Mouse (Mus musculus): ENCODE data around the gene Ptov1.
"Not testable (repeated sequence)": the region's sequence is repeated elsewhere in the genome, so short reads cannot be mapped to it uniquely, and the experiment has no call there.

Ptov1 gene

GRCm38 (mm10) chr7:44888256-44889105, 18.9 kb upstream of the Ptov1 start:
- no peak for DNase-seq (ENCODE audit: low read depth, low spot score)

DNA sequence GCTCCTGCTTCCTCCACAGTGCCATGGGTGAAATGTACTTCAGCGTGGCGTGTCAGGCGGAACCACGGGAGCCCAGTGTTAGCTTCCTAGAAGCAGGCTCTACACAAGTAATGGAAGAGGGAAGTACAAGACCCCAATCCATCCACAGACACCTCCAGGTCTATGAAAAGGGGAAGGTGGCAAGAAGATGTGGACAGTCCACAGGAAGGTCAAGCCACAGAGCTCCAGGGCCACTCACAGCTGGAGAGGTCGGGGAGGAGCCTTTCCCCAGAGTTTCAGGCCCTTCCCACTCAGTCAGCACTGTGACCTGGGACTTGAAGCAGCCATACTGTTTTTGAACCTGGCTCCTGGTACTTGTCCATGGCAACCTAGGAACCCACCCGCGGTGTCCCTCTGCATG, 17.4 kb upstream of the Ptov1 start:
- DNase-seq (ENCODE audit: low read depth, low spot score) = no peak

GRCm38 (mm10) chr7:44884637-44885036, 15.0 kb upstream of the Ptov1 start:
- DNase-seq (ENCODE audit: low read depth, low spot score) = no peak

- no peak for DNase-seq (ENCODE audit: low read depth, low spot score)
Observed at GRCm38 (mm10) chr7:44883036-44883435, 13.4 kb upstream of the Ptov1 start.

GRCm38 (mm10) chr7:44877833-44878232, 8.2 kb upstream of the Ptov1 start:
- DNase-seq (ENCODE audit: low read depth, low spot score) = no peak

DNA sequence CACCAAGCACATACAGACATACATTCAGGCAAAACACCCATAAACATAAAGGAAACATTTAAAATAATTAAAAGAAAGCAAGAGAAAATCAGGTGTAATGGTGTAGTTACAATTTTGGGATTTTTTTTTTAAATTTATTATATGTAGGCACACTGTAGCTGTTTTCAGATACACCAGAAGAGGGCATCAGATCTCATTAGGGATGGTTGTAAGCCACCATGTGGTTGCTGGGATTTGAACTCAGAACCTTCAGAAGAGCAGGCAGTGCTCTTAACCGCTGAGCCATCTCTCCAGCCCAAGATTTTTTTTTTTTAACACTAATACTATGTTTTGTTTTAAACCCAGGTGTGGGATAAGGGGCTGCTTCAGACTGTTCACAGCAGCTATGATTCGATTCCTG, 2.2 kb upstream of the Ptov1 start:
- not testable (repeated sequence) for DNase-seq (ENCODE audit: low read depth, low spot score)

DNA sequence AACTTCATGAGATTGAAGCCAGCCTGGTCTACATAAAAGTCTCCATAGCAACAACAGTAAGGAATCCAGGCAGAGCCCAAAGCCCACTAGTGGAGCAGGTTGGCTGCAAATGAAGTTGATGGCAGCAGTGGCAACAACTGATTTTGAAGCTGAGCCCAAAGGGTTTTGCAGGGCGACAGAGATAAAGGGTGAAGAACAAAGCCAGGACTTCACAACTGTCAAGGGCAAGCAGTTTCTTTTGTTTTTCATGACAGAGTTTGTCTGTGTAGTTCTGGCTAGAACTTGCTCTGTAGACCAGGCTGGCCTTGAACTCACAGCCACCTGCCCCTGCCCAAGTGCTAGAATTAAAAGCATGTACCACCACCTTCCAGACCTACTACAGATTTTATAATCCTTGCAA, 1.6 kb upstream of the Ptov1 start:
- DNase-seq (ENCODE audit: low read depth, low spot score) = no peak

DNA sequence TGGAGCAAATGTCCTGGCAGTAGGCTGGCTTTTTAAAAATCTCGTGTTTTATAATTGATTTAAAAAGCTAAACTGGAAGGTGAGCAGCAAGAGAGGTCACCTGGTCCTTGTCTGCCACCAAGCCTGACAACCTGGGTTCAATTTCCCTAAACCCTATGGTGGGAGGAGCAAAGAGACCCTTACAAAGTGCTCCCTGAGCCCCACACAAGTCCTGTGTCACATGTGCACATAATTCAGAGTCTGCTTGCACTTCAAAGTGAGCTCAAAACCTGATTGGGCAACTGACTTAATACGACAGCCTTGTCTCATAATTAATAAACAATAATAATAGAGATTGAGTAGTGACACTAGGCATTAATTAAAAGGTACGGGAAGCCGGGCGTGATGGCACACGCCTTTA, 1.0 kb upstream of the Ptov1 start:
- no peak for DNase-seq (ENCODE audit: low read depth, low spot score)

DNA sequence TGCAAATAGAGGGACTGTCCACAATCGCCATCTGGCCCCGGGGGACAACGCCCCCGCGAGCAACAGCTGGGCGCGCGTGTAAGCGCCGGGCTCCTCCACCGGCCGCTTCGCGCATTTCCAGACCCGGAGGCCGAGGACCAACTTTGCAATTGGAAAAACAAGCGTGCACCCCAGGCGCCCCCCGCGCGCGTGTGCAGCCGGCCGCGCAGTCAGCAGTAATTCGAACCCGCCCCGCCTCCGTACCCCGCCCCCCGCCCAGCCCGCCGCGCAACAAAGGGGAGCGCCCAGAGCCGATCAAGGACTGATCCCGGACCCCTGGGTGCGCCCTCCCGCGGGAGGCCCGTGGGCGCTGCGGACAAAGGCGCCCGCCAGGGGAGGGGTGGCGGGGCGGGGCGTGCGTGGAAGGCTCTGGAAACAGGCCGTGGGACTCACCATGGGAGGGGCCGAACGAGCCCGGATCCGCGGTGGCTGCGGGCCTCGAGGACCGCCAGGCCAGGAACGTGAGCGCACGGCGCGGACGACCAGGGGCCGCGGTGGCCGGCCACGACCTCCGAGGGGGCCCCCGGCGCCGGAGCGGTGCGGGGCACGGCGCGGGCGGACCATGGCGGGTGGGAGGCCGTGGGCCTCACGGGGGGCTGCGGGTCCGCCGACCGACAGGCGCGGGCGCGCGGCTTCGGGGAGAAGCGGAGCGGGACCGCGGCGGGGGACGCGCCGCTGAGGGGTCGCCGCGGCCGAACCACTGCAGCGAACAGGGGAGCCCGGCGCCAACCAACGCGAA, 480 bp downstream of the Ptov1 start:
- peak; percentile 58 for DNase-seq (ENCODE audit: low read depth, low spot score)

- DNase-seq (ENCODE audit: low read depth, low spot score) = no peak
Observed at GRCm38 (mm10) chr7:44868465-44868864, 1.1 kb downstream of the Ptov1 start.

GRCm38 (mm10) chr7:44867802-44868201, 1.8 kb downstream of the Ptov1 start:
- no peak for DNase-seq (ENCODE audit: low read depth, low spot score)

DNA sequence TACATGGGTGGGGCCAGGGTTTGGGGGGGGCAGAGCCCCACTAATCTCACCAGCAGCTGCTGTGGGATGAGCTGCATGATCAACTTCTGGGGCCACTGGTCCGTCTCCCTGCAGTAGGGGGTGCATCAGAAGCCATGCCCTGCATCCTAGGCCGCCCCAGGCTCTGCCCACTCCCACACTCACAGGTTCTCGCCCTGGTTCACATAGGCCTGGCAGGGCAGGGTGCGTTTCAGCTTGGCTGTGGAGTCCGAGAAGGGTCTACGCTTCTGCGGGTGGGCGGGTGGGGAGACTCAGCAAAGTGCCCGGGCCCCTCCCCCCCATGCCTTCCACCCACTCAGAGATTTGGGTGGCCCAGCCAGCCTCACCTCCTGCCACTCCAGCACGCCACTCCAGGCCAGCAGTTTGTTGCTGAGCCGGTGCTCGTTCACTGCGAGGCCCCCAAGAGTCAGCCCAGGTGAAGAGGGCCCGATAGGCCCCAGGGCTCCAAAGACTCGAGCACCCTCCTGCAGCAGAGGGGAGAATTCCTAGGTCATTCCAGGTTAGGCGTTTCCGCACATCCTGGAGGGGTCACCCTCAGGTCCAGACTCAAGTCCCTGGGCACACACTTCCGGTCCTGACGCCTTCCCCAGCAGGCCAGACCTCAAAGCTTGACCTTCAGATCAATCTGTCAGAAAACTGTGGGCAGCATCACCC, 2.4 kb downstream of the Ptov1 start:
- no peak for DNase-seq (ENCODE audit: low read depth, low spot score)

DNA sequence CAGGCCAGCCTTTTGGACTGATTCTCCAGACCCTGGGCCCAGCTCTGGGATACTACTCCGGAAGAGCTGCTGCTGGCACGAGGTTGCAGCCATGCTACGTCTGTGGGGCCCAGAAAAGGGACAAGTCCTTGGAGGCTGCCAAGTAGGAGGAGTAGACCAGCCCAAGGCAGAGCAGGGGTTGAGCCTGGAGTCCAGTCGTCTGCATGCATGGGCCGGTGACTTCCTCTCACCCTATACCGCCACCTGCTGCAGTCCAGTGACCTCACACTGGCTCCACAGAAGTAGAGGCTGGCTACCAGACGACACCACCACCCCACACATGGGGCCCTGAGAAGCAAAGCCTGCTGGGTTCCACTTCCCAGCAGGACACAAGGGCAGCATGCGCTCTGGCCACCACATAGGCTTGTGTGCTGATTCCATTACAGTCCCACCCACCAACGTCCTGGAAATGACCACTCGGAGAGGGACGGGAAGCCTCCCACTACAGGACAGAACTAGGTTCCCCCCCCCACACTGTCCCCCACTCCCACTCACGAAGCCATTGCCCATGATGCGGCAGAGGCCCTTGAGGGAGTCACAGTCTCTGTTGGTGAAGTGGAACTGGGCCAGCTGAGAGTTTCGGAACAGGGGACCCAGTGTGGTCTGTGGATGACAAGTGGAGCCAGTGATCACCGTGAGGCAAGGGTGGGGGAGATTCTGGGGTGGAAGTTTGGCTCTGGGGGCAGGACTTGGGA, 3.1 kb downstream of the Ptov1 start:
- DNase-seq (ENCODE audit: low read depth, low spot score) = no peak

GRCm38 (mm10) chr7:44864595-44865542, 4.7 kb downstream of the Ptov1 start:
- no peak for DNase-seq (ENCODE audit: low read depth, low spot score)

DNA sequence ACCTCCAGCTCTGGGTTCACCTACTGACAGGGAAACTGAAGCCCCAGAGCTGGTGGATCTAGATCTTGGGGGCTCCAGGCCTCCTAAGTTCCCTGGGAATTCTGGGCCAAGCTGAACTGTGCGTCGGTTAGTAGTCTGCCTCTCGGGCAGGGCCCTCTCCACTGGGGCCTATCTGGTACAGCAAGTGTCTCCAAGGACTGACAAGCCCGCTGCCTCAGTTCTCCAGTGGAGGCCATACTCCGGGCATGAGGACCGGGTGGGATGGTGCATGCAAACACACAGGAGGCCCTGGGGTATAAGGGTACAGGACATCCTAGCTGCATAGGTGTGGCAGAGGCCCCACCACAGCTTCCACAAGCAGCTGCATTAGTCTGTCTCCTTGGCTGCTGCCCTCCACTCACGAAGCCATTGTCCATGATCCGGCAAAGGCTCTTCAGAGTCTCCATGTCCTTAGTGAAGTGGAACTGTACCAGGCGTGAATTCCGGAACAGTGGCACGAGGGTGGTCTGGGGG, 5.5 kb downstream of the Ptov1 start:
- no peak for DNase-seq (ENCODE audit: low read depth, low spot score)

DNA sequence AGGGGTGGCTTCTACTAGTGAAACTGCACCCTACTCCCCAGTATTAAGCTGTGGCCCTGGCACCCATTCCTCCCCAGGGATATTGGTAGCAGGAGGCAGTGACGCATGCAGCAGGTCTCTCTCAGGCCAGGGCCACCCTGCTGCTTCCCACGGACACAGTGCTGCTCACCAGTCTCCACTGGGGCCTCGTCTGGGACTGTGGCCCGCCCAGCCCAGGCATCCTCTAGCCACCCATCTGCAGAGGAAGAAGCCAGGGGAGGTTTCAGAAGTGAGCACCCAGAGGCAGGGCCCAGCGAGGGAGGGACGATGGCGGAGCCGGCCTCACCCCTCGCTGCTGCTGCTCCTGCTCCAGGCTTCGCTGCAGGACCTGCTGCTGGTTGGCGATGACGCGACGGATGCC, 6.4 kb downstream of the Ptov1 start:
- DNase-seq (ENCODE audit: low read depth, low spot score) = no peak

DNA sequence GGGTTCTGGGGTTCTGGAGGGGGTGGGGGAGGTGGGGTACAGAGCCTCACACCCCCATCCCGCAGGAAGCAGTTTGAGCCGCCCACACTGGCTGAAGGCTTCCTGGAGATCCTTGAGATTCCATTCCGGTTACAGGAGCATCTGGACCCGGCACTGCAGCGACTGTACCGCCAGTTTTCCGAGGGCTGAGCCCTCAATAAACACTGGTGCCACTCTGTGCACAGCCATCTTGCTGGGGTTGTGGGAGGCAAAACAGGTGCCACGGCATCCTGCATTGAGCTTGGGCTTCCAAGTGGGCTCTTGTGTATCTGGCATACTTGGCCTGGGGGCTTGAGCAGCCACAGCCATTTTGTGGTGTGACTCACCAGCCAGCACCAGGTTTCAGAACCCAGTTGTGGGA, 7.2 kb downstream of the Ptov1 start:
- no peak for DNase-seq (ENCODE audit: low read depth, low spot score)

DNA sequence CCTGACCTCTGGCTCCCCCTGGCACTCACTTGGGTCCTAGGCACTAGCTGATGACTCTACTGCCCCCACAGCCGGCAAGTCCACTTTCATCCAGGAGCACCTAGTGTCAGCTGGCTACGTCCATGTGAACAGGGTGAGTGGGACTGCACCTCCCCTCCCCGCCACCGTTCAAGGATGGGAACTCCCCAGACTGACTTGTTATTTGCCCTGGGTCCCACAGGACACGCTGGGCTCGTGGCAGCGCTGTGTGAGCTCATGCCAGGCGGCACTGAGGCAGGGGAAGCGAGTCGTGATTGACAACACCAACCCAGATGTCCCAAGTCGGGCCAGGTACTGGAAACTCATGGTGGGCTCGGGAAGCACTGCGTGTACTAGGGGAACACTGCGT, 8.2 kb downstream of the Ptov1 start:
- no peak for DNase-seq (ENCODE audit: low read depth, low spot score)

- DNase-seq (ENCODE audit: low read depth, low spot score) = peak; percentile 62
Observed at GRCm38 (mm10) chr7:44860576-44861428, 8.8 kb downstream of the Ptov1 start.

Measured in retina, postnatal 7 days (tissue).